Mouse (Mus musculus): ENCODE measurements at regions not wholly inside any gene's neighbourhood (a gene's known extent, or its start where the extent isn't known, plus 50 kb on each side); places are given as distances from the start of the nearest gene placed in this dataset.

GRCm38 (mm10) chr13:39127942-39128341 lies 167.3 kb upstream of the Slc35b3 start:
- no peak for DNase-seq (ENCODE audit: low spot score in 2 of 2)

DNA sequence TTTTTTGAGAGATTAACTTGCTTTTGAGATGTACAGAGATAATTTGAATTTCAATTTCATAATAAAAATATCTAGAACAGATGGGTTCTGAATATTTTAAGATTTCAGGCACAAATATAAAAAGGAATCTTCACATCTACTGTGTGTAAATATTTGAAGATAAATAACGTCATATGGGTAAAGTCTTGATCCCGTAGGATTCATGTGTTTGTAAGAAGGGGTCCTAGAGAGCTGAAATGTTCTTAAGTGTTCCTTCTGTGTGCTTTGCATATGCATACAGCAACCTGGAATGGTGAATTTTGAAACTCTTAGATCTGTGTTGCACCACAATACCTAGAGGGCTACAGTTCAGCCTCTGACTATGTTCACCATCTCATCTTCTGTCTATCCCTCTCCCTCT lies 131.4 kb upstream of the Slc35b3 start:
- DNase-seq (ENCODE audit: low spot score in 2 of 2), result no peak

DNA sequence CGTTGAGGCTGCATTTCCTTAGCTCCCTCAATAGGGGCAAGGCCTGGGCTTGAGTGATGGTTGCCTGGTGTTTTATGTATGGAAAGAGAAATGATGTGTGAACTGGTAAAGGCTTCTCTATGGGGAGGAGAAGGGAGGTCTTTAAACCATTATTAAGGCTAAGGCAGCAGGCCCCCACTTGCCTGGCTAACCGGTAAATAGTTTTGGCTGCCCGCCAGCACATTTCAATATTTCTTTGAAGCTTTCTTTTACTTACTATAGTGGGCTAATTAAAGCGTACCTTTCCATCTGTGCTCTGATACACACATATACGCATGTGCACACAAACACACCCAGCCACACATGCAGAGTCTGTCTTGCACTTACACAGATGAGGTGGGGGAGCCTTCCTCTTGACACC lies 123.9 kb upstream of the Slc35b3 start:
- no peak for DNase-seq (ENCODE audit: low spot score in 2 of 2)

- DNase-seq (ENCODE audit: low spot score in 2 of 2), result no peak
These were observed 113.5 kb upstream of the Slc35b3 start for GRCm38 (mm10) chr13:39074211-39074610.

- DNase-seq (ENCODE audit: low spot score in 2 of 2), result no peak
These were observed 71.6 kb upstream of the Slc35b3 start for GRCm38 (mm10) chr13:39032263-39032662.

DNA sequence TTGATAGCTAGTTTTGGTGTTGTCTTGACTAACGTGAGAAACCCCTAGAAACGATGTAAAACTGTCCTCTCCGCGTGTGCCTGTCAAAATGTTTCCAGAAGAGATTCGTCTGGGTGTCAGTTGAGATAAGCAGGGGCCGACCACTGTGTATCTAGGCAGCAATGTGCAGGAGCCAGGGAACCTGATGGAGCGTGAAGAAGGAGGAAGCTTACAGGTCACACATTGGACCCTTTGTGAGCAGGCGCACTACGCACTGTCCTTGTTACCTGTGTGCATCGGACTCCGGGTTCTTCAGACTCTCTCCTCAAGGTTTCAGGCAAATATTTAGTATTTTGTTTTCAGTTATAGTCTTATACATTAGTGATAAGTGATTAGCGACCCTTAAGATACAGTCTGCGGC lies 59.5 kb upstream of the Slc35b3 start:
- DNase-seq (ENCODE audit: low spot score in 2 of 2), result no peak

GRCm38 (mm10) chr13:39011696-39012095 lies 51.0 kb upstream of the Slc35b3 start:
- peak; percentile 7 to 68 for DNase-seq (ENCODE audit: low spot score in 2 of 2)

Measured in adrenal gland, postnatal 4 days (tissue).